Mouse (Mus musculus) gastrocnemius, postnatal 25 days (tissue): ENCODE data around the gene Nostrin. TPM values are rescaled to one million over a fixed set of nuclear protein-coding genes. Genes with fewer than 3 reads are reported as not detected.

Experiments
- DNase-seq: peaks from one replicate; pipeline ENCODE4 v3.0.0; 2022
- long read RNA-seq, 2 experiments: library from polyadenylated mRNA; stranded (forward); transcript quantifications; one replicate each; pipeline ENCODE4 v2.0.0; 2021
- total RNA-seq, 2 experiments: library from RNA; stranded (reverse); gene quantifications; 1 replicate in 1 of 2; 2 replicates in 1 of 2; pipeline ENCODE4 v1.2.3; 2021

Nostrin gene
- total RNA-seq = 1 to 10 TPM; 1.6 to 1.7 TPM
- long read RNA-seq, experiment 1, partial matches to known transcripts = 0 of 1 reads
- long read RNA-seq, experiment 1, other reads (novel, unspliced or antisense) = 1 of 1 reads
- long read RNA-seq, experiment 2, partial matches to known transcripts = 2 of 2 reads
- long read RNA-seq, experiment 2, other reads (novel, unspliced or antisense) = 0 of 2 reads

DNA sequence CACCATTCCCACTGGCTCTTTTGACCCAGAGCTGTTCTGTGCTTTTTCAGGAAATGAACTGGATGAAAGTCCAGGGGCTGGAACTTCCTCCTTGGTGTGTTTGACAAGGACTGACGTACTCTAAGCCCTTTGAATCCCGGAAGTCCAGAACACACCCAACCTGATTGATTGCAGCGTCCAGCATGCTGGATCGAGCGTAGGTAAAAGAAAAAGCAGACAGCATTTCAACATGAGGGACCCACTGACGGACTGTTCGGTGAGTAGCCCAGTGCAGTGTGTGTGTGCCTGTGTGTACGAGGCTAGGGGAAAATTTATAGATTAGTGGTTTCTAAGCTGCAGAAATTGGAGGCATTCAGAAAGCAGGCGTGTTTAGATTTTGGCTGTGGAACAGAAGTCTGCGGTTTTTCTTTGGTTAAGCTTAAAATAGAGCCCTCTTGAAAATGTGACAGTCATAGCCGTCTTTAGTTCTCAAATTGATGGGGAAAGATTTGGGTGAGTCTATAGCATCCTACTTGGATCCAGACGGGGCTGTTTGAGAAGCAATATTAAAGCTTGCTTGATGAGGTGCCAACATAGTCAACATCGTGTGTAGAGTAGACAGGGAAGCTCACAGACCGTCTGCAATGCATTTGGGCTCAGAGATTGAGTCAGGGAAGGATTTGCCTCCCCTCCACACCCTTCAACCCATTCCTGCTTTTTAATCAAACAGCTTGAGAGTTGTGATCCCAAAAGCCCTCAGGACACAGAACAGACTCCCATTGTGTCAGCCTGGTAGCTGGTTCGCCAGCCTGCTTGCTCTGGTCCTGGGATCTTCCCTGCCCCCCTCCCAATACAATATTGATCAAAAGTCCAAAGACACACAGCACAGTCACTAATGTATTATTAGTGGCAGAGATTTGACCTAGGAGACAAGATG lies at the start of gene Nostrin:
Gene Nostrin, plus strand, starts transcription at position 140 of the 916 bp plus-strand sequence.
- no peak for DNase-seq

DNA sequence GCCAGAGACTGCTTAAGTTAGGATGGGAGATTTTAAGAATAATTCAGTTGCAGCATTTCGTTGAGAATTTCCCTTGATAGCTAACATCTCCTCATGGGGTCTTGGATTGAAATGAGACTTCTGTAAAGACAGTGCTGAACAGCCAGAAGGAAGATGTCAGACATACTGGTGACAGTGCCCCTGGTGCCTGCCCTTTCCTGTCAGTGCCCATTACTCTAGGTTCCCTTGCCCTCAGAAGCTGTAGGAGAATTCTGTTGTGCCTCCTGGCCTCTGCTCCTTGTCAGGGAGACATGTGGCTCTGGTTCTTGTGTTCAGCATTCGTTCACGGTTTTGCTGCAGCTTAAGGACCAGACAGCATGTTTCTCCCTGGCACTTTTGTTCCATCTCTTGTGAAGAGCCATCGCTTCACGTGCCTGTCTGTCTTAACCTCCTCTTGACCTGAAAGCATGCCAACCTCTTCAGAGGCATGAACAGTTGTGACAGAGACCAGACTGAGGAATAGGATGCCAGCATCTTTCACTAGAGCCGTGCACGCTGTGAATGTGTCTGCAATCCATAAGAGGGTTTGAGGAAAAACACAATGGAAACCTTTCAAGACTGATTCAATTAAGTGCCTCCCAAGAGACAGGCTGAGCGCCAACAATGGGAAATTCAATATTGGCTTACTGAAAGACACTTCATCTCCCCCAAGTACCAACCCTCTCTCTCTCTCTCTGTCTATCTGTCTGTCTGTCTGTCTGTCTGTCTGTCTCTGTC lies 48.9 kb upstream of the Nostrin start:
- no peak for DNase-seq

DNA sequence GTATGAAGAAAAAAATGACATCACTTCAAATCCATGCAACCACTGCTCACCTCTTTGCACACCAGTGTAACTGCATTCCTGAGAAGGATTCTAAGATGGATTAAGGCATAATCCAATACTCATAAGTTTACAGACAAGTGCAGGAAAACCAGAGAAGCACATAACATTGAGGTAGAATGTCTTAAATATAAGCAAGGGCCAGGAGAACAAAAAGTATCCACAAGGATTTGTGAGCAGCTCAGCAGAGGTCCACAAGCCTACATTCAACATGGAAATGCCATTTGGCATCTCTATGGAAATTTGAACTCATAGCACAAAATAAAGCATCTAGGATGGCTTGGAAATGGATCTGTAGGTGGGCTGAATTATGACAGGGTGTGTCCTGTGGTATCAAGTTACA lies 39.8 kb upstream of the Nostrin start:
- DNase-seq = no peak

DNA sequence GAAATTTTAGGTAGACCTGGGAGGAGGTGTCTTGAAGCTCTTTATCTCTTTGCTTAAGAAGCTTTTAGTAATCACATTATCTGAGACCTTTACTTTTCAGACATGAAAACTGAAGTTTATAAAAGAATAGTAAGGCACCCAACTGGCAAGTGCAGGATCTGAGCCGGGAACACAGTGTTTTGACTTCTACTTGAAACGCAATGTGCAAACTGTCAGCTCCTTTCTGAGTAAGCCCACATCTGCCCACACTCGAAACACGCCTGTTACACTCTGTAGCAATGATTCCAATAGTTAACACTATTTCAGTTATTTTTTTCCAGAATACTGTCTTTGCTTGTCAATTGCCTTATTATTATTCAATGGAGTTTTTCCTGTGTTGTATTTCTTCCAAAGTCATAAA lies 38.8 kb upstream of the Nostrin start:
- DNase-seq = no peak

DNA sequence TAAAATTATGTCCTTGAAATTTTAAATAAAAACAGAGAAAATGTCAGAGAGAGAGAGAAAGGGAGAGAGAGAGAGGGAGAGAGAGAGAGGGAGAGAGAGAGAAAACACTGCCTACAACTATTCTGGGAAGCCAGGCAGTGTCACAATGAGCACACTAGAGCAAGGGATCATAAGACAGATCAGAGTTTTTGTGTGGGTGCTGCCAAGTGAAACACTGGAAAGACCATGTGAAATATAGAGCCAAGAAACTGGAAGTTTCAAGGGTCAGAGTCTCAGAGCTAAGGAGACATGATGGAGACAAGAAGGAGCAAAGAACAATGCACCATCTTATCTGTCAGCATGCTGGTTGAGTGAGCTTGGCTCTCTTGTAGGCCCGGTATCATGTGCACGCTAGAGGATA lies 38.1 kb upstream of the Nostrin start:
- DNase-seq = no peak

DNA sequence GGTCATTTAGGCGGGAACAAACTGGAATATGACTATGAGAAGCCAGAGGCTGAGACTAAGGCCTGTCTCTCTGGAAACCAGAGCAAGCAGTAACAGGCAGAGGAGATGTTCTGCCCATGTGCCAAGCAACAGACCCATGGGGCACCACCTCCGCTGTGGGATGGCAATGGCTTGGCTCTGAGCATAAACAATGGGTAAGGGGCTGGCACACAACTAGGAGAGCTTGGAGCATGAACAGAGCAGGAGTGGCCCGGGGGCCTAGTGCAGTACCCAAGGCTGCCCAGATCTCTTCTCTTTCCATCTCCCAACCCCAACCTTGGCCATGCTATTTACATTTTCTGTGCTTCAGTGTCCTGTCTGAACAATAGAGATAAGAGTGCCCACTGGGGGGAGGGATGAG lies 36.9 kb upstream of the Nostrin start:
- no peak for DNase-seq

DNA sequence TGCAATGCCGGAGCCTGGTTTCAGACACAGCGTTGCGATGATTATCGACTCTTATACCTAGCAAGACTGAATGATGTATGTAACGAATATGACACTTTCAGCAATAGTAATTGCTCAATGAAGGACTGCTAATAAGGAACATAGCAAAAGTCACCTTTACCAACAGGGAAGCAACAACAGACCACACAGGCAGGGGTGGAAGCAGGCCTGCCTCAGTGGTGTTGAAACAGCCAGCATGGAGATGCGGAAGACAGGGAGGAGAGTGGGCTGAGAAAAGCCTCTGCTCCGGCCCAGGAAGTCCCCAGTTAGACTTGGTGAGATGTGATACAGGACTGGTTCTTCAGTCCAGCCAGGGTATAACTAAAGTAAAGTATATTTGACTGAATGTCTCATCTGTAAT lies 36.5 kb upstream of the Nostrin start:
- no peak for DNase-seq

DNA sequence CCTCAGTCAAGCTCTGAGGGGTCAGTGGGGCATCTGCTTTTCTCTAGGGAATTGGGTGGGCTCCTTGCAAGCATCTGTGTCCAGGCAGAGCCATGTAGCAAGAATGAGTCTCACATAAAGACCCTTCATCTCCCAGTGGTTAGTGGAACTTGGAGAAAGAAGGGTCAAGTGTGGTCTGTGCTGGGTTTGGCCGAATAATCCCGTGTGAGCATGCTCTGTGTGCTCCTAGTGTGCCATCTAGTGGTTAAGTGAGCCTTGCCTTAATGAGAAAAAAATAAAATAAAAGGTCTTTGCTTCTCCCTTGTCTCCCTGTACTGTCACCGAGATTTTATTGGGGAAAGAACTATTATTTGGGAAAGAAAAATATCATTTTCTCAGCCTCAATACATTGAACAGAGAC lies 34.9 kb upstream of the Nostrin start:
- no peak for DNase-seq

DNA sequence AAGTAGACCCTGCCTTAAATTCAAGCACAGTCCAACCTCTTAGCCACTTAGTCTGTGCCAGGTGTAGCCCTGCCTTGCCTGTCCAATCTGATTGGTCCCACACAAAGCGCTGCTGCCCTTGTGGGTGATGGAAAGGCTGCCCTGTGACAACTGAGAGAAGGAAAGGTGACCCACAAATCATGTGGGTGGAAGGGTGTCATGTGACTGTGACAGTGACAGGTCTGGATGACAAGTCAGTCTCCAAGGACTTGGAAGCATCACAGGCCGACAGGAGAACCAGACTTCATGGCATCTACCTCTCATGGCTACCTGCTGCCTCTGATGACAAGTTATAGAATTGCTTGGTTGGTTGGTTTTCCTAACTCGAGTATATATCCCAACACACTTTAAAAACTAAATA lies 32.1 kb upstream of the Nostrin start:
- no peak for DNase-seq

DNA sequence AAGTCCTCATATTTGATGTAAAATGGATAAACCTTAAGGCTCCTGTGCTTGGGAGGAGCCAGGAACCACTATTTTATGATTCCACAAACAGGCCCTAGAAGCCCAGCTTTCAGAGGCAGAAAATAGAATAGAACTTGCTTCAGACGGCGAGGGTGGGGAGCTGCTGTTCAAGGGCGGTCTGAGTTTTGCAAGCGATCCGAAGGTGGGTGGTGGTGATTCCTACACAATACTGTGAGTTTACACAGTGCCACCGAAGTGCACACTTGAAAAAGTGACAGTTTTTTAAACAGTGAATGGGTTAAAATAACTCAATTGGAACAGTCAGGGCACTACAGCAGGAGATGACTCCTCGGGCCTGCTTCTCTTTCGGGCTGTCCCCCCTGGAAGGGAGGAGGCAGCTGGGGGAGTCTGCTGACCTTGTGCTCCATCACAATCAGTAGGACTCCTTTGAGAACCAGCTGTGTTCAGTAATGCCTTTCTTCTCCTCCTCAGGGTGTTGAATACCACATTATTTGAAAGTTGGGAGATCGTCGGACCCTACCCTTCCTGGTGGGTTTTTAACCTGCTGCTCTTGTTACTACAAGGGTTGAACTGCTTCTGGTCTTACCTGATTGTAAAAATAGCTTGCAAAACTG lies 31.0 kb upstream of the Nostrin start:
- DNase-seq = no peak

DNA sequence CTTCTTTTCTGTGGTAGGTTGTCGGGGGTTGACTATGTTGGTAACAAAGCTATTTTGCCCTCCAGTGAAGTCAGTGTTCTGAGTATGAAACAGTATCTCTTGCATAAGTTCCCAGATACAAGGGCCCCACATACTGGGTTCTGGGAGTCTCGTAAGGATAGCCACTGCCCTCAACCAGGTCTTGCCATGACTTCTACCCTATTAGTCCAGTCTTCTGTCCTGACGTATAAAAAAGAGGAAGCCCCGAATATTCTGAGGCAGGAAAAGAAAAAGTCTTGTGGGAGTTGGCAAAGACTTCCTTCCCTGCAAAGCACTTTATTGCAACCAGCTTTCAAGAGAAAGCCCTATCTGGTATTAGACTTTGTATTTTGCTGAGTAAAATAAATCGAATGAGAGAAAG lies 26.4 kb upstream of the Nostrin start:
- no peak for DNase-seq

DNA sequence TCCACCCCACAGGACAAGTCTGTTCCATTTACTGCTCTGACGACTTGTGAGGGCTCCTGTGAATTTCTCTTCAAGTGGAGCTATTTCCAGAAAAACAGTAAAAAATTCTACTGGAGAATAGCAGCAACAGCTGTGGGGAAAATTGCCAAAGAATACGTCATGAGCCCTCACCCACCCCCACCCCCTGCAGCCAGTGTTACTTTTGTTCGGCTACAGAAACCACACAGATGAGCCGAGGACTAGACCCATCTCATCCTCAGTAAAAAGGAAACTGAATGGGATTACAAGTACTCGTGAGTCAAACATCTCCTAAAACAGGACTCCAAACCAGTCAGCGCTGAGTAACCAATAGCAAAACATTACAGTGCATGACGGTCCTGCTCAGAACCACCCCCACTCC lies 25.9 kb upstream of the Nostrin start:
- no peak for DNase-seq

DNA sequence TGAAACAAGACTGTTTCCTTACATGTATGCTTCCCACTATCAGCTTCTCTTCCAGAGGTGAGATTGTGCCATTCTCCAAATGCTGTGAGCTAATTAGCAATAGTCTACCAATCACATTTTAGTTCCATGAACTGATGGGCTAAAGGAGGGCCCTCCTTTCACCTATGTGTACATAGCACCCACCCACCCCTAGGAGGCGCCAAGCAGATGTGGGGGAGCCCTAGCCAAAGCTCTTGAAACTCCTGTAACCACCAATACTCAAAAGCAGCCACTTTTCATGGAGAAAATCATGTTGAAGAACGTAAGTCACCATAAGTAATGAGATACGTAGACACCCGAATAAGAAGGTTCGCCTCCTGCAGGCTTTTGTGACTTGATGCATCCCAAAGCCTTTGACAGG lies 23.0 kb upstream of the Nostrin start:
- no peak for DNase-seq

DNA sequence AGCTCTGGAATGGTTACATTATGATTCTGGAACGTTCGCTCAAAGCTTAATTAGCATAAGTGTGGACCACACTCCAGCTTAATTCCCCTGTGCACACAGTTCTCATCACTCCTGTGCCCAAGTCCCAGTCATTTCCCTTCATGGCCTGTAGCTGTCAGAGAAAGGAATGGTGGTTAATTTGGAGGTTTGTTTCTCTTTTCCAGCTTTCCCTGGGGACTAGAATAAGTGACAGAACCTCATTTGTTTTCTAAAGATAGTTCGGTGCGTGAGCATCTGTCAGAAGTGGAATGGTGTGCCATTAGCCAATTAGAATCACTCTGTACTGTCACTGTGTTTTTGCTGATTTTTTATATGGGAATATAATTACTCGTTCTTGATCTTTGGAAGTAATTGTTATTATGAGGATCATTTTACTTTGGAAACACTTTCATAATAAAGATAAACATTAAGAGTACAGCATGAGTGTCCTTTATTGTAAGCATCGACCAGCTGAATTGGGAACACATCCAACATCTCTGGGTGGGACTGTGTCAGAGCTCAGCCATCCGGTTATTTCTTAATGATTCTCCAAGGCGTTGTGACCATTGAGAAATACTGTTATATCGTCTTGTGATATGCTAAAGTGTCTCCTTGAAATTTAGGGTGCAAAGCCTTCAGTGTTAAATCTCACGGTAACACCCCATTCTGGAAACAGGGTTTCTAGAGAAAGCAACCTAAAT lies 21.6 kb upstream of the Nostrin start:
- no peak for DNase-seq

DNA sequence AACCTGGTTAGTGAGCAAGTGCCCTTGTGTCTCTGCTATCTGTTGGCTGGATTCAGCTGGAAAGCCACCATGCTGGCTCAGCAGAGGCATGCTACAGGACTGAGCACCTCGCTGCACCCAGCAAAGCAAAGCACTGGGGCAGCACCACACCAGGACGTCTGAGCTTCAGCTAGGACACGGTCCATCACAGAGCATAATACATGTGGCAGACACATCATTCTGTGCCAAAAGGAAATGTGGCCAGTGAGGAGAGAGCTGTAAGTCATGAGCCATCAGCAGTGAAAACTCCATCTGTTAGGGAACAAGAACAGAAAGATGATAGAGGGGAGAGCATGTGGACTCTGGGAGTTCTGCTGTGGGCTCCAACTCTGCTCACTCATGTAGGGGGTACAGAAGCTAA lies 19.7 kb upstream of the Nostrin start:
- DNase-seq = no peak

DNA sequence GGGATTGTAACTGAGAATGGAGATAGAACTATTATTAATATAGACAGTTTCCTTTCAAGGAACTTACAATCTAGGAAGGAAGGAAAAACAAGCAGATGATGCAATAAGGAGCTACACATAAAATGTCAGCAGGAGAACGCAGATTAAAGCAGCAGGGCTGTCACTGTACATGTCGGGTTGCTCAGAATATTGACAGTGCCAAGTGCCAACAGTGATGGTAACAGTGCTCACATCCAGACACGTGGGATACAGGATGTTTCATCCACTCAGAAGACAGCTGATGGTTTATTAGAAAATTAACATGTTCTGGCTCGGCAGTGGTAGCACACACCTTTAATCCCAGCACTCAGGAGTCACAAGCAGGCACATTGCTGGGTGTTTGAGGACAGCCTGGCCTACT lies 18.8 kb upstream of the Nostrin start:
- DNase-seq = no peak

DNA sequence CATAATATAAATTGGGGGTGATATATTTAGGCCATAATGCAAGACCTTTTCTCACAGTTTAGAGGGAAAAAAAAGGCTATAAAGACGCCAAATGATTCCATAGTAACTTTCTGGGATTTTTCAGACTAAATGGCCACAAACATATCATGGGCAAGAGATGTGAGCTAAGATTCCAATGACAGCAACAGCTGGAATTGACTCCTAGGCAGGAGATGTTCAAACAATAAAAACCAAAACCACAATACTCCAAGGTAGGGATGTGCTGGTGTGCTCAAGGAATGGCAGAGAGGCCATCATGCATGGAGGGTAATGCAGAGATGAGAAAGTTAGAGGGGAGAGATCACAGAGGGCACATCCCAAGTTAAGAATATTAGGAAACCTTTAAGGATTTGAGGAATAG lies 16.6 kb upstream of the Nostrin start:
- no peak for DNase-seq

DNA sequence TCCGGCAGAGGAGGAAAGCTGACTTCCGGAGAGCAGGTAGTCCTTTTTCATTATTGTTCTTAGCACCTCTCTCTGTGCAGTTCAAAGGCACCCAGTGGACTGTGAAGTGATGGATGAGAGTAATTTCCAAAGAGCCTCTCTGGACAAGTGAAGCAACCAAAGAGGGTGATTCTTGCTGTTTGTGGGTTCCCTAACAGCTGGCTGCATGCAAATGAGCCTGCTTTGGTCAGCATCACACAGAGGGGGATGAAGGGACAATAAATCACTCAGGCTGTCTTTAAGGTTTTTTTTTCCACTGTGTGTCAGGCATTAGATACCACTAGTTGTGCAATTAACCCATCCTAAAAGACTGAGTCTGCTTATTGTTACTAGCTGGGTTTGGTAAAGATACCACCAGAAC lies 15.9 kb upstream of the Nostrin start:
- no peak for DNase-seq

DNA sequence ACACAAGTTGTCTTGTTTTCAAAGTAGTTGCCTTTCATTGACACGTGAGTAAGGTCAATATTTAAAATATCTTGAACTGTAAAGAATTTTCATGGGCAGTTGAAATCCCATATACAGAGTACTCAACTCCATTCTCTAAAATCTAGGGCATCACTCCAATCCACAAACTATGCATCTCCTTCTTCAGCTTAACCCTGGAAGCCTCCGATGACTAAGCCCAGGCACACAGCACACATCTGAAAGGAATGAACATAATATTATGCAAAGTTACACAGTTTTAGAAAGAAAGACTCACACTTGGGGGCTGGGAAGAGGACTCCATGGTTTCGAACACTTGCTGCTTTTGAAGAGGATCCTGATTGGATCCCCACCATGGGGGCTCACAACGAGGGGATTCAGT lies 13.9 kb upstream of the Nostrin start:
- DNase-seq = no peak

DNA sequence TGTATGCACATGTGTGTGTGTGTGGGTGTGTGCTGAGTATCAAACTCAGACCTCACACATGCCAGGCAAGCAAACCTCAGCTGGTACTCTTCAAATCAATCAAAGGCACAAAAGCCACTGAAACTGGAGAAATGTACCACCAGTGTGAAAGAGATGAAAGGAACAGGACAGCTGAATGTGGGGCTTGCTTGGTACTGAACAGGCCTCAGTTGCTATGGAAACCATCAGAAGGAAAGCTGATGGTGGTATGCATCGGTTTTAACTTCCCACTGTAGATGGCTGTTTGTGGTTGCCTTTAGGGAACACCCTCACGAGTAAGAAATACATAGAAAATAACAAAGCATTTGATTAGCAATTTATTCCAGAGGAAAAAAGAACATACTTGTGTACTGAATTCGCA lies 10.2 kb upstream of the Nostrin start:
- no peak for DNase-seq

DNA sequence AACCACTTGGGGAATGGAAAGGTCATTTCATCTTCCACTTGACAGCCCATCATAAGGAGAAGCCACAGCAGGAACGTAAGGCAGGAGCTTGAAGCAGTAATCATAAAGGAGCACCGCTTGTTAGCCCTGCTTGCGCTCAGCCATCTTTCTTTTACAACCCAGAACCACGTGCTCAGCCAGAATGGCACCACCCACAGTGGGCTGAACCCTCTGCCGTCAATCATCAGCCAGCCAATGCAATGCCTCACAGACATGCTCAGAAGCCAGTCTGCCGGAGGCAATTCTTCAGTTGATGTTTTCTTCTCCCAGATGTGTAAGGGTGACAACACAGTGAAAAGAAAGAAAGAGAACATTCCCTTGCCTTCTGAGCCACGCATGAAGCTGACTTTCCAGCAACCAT lies 7.3 kb upstream of the Nostrin start:
- no peak for DNase-seq

DNA sequence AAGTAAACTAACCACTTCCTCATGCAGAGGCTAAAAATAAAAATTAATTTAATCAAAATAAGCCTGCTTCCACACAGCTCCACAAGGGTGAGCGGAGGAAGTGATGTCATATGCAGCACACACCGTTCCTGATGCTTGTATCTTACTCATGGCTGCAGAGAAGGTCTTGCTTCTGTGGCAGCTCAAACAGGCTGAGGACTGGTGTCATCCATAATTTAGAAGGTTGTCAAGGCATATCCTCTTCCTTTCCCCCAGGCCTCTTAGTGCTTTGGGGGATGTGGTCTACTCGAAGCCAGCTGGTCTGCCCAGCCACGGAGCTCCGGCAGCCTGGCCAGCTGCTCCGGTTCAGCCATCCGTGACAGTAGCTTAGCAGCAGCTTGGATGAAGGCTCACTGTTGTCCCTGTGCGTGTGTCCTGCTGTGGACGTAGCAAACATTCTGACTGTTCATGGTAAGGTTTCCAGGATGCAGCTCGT lies 6.6 kb upstream of the Nostrin start:
- DNase-seq = no peak
